19 mouse cellular contexts compared by ENCODE assay signal in the genomic region with DNA sequence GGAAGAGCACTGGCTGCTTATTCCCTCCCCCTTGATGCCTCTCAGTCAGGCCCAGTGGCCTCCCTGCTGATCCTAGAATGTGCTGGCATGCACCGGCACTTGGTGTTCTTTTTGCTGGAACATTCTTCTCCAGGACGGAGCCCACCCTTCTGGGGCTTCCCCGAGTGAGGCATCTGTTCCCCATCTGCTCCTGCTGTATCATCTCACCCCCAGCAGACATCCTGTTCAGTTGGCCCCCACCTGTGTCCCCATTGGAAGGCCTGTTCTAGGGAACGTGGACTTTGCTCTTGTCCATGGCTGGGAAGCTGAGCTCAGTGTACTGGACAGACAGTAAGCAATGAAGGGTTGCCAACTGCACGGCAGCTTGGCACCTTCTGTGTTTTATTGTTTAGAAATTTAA. TPM values are rescaled to one million over a fixed set of nuclear protein-coding genes. Genes with fewer than 3 reads are reported as not detected.
DNase-seq lines count a peak whose midpoint lies in the region; ATAC-seq and TF ChIP-seq lines count a peak whose summit lies in the region.
"Had no signal": no experiment of that assay in that cellular context is flagged by ENCODE, and none has a peak within 500 bp of the region (broad histone marks: within the 10 kb centered on the region; RNA-seq: fewer than 3 reads in every experiment).

No protein-coding gene starts in this region.

- no peak overlapping the region for H3K27ac ChIP-seq in heart, embryonic 11.5 days (ENCODE audit: low read depth, low read length)
- H3K27ac ChIP-seq in liver, adult 2 months (replicated peaks; ENCODE audit: insufficient read depth, low read depth, low read length), result peak overlapping the region; percentile 92
- no peak overlapping the region for H3K27ac ChIP-seq in liver, embryonic 11.5 days (ENCODE audit: low read depth, low read length)
- H3K27ac ChIP-seq: heart, embryonic 13.5 days; hindbrain, embryonic 15.5 days; macrophage; neural tube, embryonic 12.5 days had no signal

- no peaks in the 10 kb centered on the region for H3K36me3 ChIP-seq in heart, embryonic 11.5 days (ENCODE audit: control insufficient read depth, insufficient read depth, low read length)
- H3K36me3 ChIP-seq in liver, adult 2 months (ENCODE audit: control insufficient read depth, insufficient read depth, low read length), result peaks cover 25% of the 10 kb centered on the region
- H3K36me3 ChIP-seq in liver, embryonic 11.5 days (ENCODE audit: control insufficient read depth, insufficient read depth, low read length), result no peaks in the 10 kb centered on the region
- H3K36me3 ChIP-seq: G1E; heart, embryonic 13.5 days; hindbrain, embryonic 15.5 days; neural tube, embryonic 12.5 days had no signal

- H3K4me3 ChIP-seq in heart, embryonic 11.5 days (ENCODE audit: low read depth, low read length), result no peak overlapping the region
- no peak overlapping the region for H3K4me3 ChIP-seq in liver, adult 2 months (ENCODE audit: insufficient read depth, low read depth, low read length)
- H3K4me3 ChIP-seq in liver, embryonic 11.5 days (ENCODE audit: low read depth, low read length), result no peak overlapping the region
- H3K4me3 ChIP-seq: heart, embryonic 13.5 days; hindbrain, embryonic 15.5 days; neural tube, embryonic 12.5 days had no signal

- no peak overlapping the region for H3K4me2 ChIP-seq in heart, embryonic 11.5 days
- H3K4me2 ChIP-seq in liver, embryonic 11.5 days, result no peak overlapping the region
- H3K4me2 ChIP-seq: heart, embryonic 13.5 days; hindbrain, embryonic 15.5 days; neural tube, embryonic 12.5 days had no signal

- peak; percentile 97 for DNase-seq in heart, adult 11 months
- peak; percentile 95 for DNase-seq in liver, adult 2 months (ENCODE audit: extremely low read depth, low read depth, low spot score)
- no peak for DNase-seq in liver, embryonic 11.5 days (ENCODE audit: low spot score)
- peak; percentile 53 to 57 for DNase-seq in layer of hippocampus, postnatal 36 days
- no peak for DNase-seq in B cell, adult 2 months
- DNase-seq in adrenal gland, postnatal 36 days, result no peak
- DNase-seq in adrenal gland, postnatal 4 days (ENCODE audit: low spot score in 2 of 2), result no peak
- DNase-seq: lung, adult 18-20 months; midbrain, embryonic 14.5 days; retina, postnatal 1 day; thymus, adult 2 months had no signal

- no peak for TF ChIP-seq POLR2A in liver, adult 2 months (IDR thresholded peaks at IDR 0.05; ENCODE audit: extremely low read depth, insufficient read depth, low read length)

- H3K9ac ChIP-seq in heart, embryonic 11.5 days (ENCODE audit: low read depth, low read length), result no peak overlapping the region
- H3K9ac ChIP-seq in liver, adult 2 months (ENCODE audit: low read depth, low read length), result 0 out of 2 replicates have a peak overlapping the region, but pooled peaks have one; percentile 41
- no peak overlapping the region for H3K9ac ChIP-seq in liver, embryonic 11.5 days (ENCODE audit: low read depth, low read length)
- H3K9ac ChIP-seq: heart, embryonic 13.5 days; hindbrain, embryonic 15.5 days; neural tube, embryonic 12.5 days had no signal

- 78% methylated on average over 5 of the region's 5 CpGs for WGBS in heart, embryonic 11.5 days (ENCODE audit: insufficient replicate concordance)
- WGBS in liver, adult 2 months, result 21% methylated on average over 5 of the region's 5 CpGs
- 77% methylated on average over 5 of the region's 5 CpGs for WGBS in liver, embryonic 11.5 days

- no peak for TF ChIP-seq CTCF in liver, adult 2 months (IDR thresholded peaks at IDR 0.05; ENCODE audit: low read depth, low read length)

- no peaks in the 10 kb centered on the region for H3K4me1 ChIP-seq in heart, embryonic 11.5 days (ENCODE audit: control insufficient read depth, insufficient read depth, low read length)
- H3K4me1 ChIP-seq in liver, adult 2 months (ENCODE audit: control insufficient read depth, insufficient read depth, low read length), result peaks cover 37% of the 10 kb centered on the region
- no peaks in the 10 kb centered on the region for H3K4me1 ChIP-seq in liver, embryonic 11.5 days (replicated peaks; ENCODE audit: control insufficient read depth, insufficient read depth, low read length)
- H3K4me1 ChIP-seq: heart, embryonic 13.5 days; hindbrain, embryonic 15.5 days; neural tube, embryonic 12.5 days had no signal

- no peaks in the 10 kb centered on the region for H3K9me3 ChIP-seq in heart, embryonic 11.5 days (replicated peaks; ENCODE audit: control insufficient read depth, low read length)
- no peaks in the 10 kb centered on the region for H3K9me3 ChIP-seq in liver, embryonic 11.5 days (ENCODE audit: control insufficient read depth, low read length)
- H3K9me3 ChIP-seq: G1E; heart, embryonic 13.5 days; hindbrain, embryonic 15.5 days; neural tube, embryonic 12.5 days had no signal

- no peak for ATAC-seq in heart, embryonic 11.5 days (replicated peaks; ENCODE audit: insufficient number of reproducible peaks, low FRiP score, low TSS enrichment)
- ATAC-seq in liver, embryonic 11.5 days (replicated peaks; ENCODE audit: low FRiP score), result no peak
- ATAC-seq: forebrain, embryonic 16.5 days had no signal

- H3K27me3 ChIP-seq in heart, embryonic 11.5 days (ENCODE audit: control insufficient read depth, insufficient read depth, low read length), result no peaks in the 10 kb centered on the region
- H3K27me3 ChIP-seq in liver, adult 2 months (ENCODE audit: control insufficient read depth, insufficient read depth, low read length), result no peaks in the 10 kb centered on the region
- no peaks in the 10 kb centered on the region for H3K27me3 ChIP-seq in liver, embryonic 11.5 days (replicated peaks; ENCODE audit: control insufficient read depth, insufficient read depth, low read length)
- H3K27me3 ChIP-seq: hindbrain, embryonic 15.5 days; neural tube, embryonic 12.5 days had no signal

- peaks cover 12% of the 10 kb centered on the region; the same call in 1 of the 2 replicates for H3K79me2 ChIP-seq in liver, adult 2 months (ENCODE audit: control insufficient read depth, insufficient read depth, low read length)

RNA-seq across cellular contexts. Expression of a gene that starts 34.7 kb away (rescaled TPM):
- 37.1 and 41.5 TPM in 2 replicates for polyA plus RNA-seq in heart, embryonic 11.5 days (2014; fragmentation: Nextera tagmentation; extraction: Ambion mirVana)
- 10.1 and 11.6 TPM in 2 replicates for total RNA-seq in liver, adult 2 months (2014; rRNA removed)
- 18.3 and 19.6 TPM in 2 replicates for polyA plus RNA-seq in liver, adult 2 months (2012; rRNA removed)
- 43.1 and 49.7 TPM in 2 replicates for polyA plus RNA-seq in liver, embryonic 11.5 days (2014; fragmentation: Nextera tagmentation; extraction: Ambion mirVana)
- 10 to 100 TPM; 17.5 to 20.6 TPM for total RNA-seq in layer of hippocampus, postnatal 36 days (2021)
- total RNA-seq in adrenal gland, postnatal 36 days (2021), result 10 to 100 TPM; 15.3 to 27.0 TPM
- total RNA-seq in adrenal gland, postnatal 4 days (2021), result 10 to 100 TPM; 22.3 TPM

RNA-seq across cellular contexts. Expression of a gene that starts 42.0 kb away (rescaled TPM):
- polyA plus RNA-seq in heart, embryonic 11.5 days (2014; fragmentation: Nextera tagmentation; extraction: Ambion mirVana), result 1.7 and 2.8 TPM in 2 replicates
- 184 and 206 TPM in 2 replicates for total RNA-seq in liver, adult 2 months (2014; rRNA removed)
- polyA plus RNA-seq in liver, adult 2 months (2012; rRNA removed), result 36.2 and 39.8 TPM in 2 replicates
- polyA plus RNA-seq in liver, embryonic 11.5 days (2014; fragmentation: Nextera tagmentation; extraction: Ambion mirVana), result 2.5 and 3.4 TPM in 2 replicates
- 1 to 10 TPM; 3.9 to 4.9 TPM for total RNA-seq in layer of hippocampus, postnatal 36 days (2021)
- total RNA-seq in adrenal gland, postnatal 36 days (2021), result 10 to 100 TPM; 23.9 to 38.5 TPM
- 10 to 100 TPM; 17.2 to 29.4 TPM for total RNA-seq in adrenal gland, postnatal 4 days (2021)
- polyA plus RNA-seq: G1E, macrophage had no signal

RNA-seq across cellular contexts. Expression of a gene that starts 44.8 kb away (rescaled TPM):
- polyA plus RNA-seq in heart, embryonic 11.5 days (2014; fragmentation: Nextera tagmentation; extraction: Ambion mirVana), result 0.14 TPM in 2 replicates
- under 0.01 and 0.09 TPM in 2 replicates for total RNA-seq in liver, adult 2 months (2014; rRNA removed)
- 0.01 TPM in 2 replicates for polyA plus RNA-seq in liver, adult 2 months (2012; rRNA removed)
- polyA plus RNA-seq in liver, embryonic 11.5 days (2014; fragmentation: Nextera tagmentation; extraction: Ambion mirVana), result 0.11 and 0.21 TPM in 2 replicates
- under 1 TPM; 0.53 to 0.62 TPM for total RNA-seq in layer of hippocampus, postnatal 36 days (2021)
- total RNA-seq in adrenal gland, postnatal 36 days (2021), result under 1 TPM; 0.20 to 0.26 TPM
- under 1 TPM; 0.45 to 0.48 TPM for total RNA-seq in adrenal gland, postnatal 4 days (2021)
- polyA plus RNA-seq: C2C12, G1E, macrophage had no signal

RNA-seq across cellular contexts. Expression of a gene that starts 55.3 kb away (rescaled TPM):
- polyA plus RNA-seq in heart, embryonic 11.5 days (2014; fragmentation: Nextera tagmentation; extraction: Ambion mirVana), result 2.7 and 4.0 TPM in 2 replicates
- 52.4 and 59.5 TPM in 2 replicates for total RNA-seq in liver, adult 2 months (2014; rRNA removed)
- polyA plus RNA-seq in liver, adult 2 months (2012; rRNA removed), result 19.1 and 37.2 TPM in 2 replicates
- 6.5 and 7.4 TPM in 2 replicates for polyA plus RNA-seq in liver, embryonic 11.5 days (2014; fragmentation: Nextera tagmentation; extraction: Ambion mirVana)
- 1 to 10 TPM; 4.4 to 7.7 TPM for total RNA-seq in layer of hippocampus, postnatal 36 days (2021)
- total RNA-seq in adrenal gland, postnatal 36 days (2021), result 10 to 100 TPM; 17.0 to 21.4 TPM
- 10 to 100 TPM; 14.5 to 15.2 TPM for total RNA-seq in adrenal gland, postnatal 4 days (2021)

Comparison
In these comparisons a context has a peak if more than half of its experiments do, and no peak if none do; other contexts are left out.
1. DNase-seq: peak in heart, adult 11 months (single experiment), liver, adult 2 months (single experiment) and layer of hippocampus, postnatal 36 days (2 of 2); none in liver, embryonic 11.5 days (single experiment), B cell, adult 2 months (0 of 2), adrenal gland, postnatal 36 days (0 of 2) and adrenal gland, postnatal 4 days (0 of 2).